Mouse (Mus musculus) thymus, adult 2 months (tissue): Measurements from ENCODE around the gene Ciart. TPM values are rescaled to one million over a fixed set of nuclear protein-coding genes. Genes with fewer than 3 reads are reported as not detected.

Experiments
- DNase-seq: peaks from one replicate; pipeline ENCODE4 v3.0.0; 2021
- H3K27ac ChIP-seq: fragments of 200-500 bp; 2 replicates; pipeline ENCODE4 v1.5.1; 2012; ENCODE audit warnings: low read length, control low read depth; ENCODE audit not compliant: control insufficient read depth, insufficient read depth
- H3K27me3 ChIP-seq: fragments of 200-500 bp; 2 replicates; pipeline ENCODE4 v1.6.1; 2012; ENCODE audit warnings: mild to moderate bottlenecking, low read length, moderate library complexity, mixed read lengths; ENCODE audit not compliant: control insufficient read depth, insufficient read depth
- H3K36me3 ChIP-seq: fragments of 200-500 bp; 2 replicates; pipeline ENCODE4 v1.6.1; 2012; ENCODE audit warnings: mild to moderate bottlenecking, low read length, moderate library complexity; ENCODE audit not compliant: control insufficient read depth, insufficient read depth
- H3K4me1 ChIP-seq: fragments of 200-500 bp; replicated peaks from 2 replicates; pipeline ENCODE4 v1.6.1; 2012; ENCODE audit warnings: low read length; ENCODE audit not compliant: control insufficient read depth, insufficient read depth
- H3K4me3 ChIP-seq: fragments of 200-500 bp; 2 replicates; pipeline ENCODE4 v1.5.1; 2012; ENCODE audit warnings: mild to moderate bottlenecking, low read length, control low read depth, moderate library complexity; ENCODE audit not compliant: control insufficient read depth, insufficient read depth
- CTCF ChIP-seq: fragments of 200-500 bp; IDR thresholded peaks from 2 replicates; pipeline ENCODE4 v1.5.1; 2012; ENCODE audit warnings: mild to moderate bottlenecking, control low read depth, low read length, moderate library complexity, borderline replicate concordance; ENCODE audit not compliant: control insufficient read depth, poor library complexity, insufficient read depth; ENCODE audit errors: extremely low read depth
- POLR2A ChIP-seq: fragments of 200-500 bp; IDR thresholded peaks from 2 replicates; pipeline ENCODE4 v1.6.1; 2012; ENCODE audit warnings: mild to moderate bottlenecking, low read length, control low read depth, moderate library complexity; ENCODE audit not compliant: control insufficient read depth, poor library complexity, insufficient read depth; ENCODE audit errors: extremely low read depth
- WGBS: fragments of 180-500 bp; shearing (Covaris S2); methylation state at CpG from one replicate; pipeline ENCODE4 v1.1.7; 2018; 5-methylcytosine and 5-hydroxymethylcytosine counted together
- polyA plus RNA-seq: library from polyadenylated mRNA; depleted of rRNA; stranded (reverse); fragments of >200 nt; gene quantifications from 2 replicates; pipeline ENCODE4 v1.2.3, GENCODE M21; 2012

The Ciart gene
- polyA plus RNA-seq, 1 experiment: 3.1 TPM

DNA sequence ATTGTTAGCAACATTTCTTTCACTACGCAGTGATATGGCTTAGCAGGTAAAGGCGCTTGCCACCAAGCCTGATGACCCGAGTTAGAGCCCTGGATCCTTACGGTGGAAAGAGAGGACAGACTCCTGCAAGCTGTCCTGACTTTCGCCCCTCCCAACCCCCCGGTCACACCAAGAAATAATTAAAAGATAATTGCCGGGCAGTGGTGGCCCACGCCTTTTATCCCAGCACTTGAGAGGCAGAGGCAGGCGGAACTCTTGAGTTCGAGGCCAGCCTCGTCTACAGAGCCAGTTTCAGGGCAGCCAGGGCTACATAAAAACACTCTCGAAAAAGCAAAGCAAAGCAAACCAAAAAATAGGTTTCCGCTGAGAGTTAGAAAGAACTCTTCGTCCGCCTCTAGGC lies 11.1 kb downstream of the Ciart start:
- TF ChIP-seq CTCF (no peak), POLR2A (no peak)
- WGBS: 9% methylated on average over 15 of the region's 15 CpGs
- Histone ChIP-seq H3K27ac (peak overlapping the region; percentile 39), H3K4me1 (peaks cover 6% of the 10 kb centered on the region), H3K27me3 (no peaks in the 10 kb centered on the region), H3K36me3 (peaks cover 9% of the 10 kb centered on the region), H3K4me3 (peak overlapping the region; percentile 62)
- DNase-seq: no peak

DNA sequence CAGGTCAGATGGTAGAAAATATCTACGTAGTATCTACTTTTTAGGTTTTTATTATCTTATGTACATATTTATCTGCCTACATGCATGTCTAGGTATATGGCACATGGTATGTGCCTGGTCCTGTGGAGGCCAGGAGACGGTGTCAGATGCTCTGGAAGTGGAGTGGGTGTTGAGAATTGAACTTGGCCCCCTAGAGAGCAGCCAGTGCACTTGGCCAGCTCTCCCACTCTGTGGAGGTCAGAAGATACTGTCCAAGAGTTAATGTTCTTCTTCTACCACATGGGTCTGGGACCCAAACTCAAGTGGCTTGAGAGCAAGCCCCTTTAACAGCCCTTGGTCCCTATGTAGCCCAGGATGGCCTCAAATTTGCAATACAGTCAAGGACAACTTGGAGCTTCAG lies 14.6 kb downstream of the Ciart start:
- WGBS: 97% methylated on average over 2 of the region's 2 CpGs
- no peak for DNase-seq
- TF ChIP-seq POLR2A (no peak), CTCF (no peak)
- Histone ChIP-seq H3K27ac (no peak overlapping the region), H3K4me1 (peaks cover 6% of the 10 kb centered on the region), H3K4me3 (no peak overlapping the region), H3K27me3 (no peaks in the 10 kb centered on the region), H3K36me3 (peaks cover 14% of the 10 kb centered on the region)

DNA sequence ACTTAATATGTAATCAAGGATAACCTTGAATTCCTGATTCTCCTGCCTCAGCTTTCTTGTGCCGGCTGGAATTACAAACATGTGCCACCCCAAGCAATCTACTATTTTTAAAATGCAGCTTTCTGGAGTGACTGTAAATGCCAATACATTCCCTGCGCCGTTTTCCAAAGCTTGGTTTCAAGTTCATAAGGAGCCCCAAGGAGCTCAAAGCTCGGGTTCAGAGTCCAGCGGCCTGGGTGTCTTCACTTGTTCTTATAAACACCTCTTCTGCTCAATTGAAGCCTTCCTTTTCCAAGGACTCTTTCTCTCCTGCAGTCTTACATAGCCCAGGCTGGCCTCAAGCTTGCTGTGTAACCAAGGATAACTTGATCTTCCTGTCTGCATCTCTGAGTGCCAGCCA lies 16.0 kb downstream of the Ciart start:
- no peak overlapping the region for H3K4me3 ChIP-seq
- peaks cover 14% of the 10 kb centered on the region for H3K36me3 ChIP-seq
- H3K4me1 ChIP-seq: 0 out of 2 replicates have a peak, but pooled peaks cover 3% of the 10 kb centered on the region
- TF ChIP-seq POLR2A (no peak), CTCF (no peak)
- no peaks in the 10 kb centered on the region for H3K27me3 ChIP-seq
- no peak for DNase-seq
- no peak overlapping the region for H3K27ac ChIP-seq
- 97% methylated on average over 5 of the region's 5 CpGs for WGBS

DNA sequence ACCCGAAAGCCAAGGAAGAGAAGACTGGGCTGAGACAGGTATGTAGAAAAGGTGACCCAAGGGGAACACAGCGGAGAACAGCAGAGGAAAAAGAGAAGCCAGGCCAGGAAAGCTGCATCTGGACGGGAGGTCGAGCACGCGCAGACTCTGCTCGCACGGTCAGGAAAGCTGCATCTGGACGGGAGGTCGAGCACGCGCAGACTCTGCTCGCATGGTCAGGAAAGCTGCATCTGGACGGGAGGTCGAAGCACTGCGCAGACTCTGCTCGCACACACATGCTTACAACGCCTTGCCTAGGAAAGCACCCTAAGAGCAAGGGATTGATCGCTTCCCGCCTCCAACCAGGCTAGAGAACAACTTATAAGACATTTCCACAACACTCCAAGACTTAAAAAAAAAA lies 16.5 kb downstream of the Ciart start:
- DNase-seq: no peak
- Histone ChIP-seq H3K4me3 (no peak overlapping the region), H3K27me3 (no peaks in the 10 kb centered on the region), H3K27ac (no peak overlapping the region), H3K4me1 (0 out of 2 replicates have a peak, but pooled peaks cover 3% of the 10 kb centered on the region), H3K36me3 (peaks cover 14% of the 10 kb centered on the region)
- no peak for TF ChIP-seq CTCF
- TF ChIP-seq POLR2A: no peak
- WGBS: 97% methylated on average over 20 of the region's 20 CpGs

DNA sequence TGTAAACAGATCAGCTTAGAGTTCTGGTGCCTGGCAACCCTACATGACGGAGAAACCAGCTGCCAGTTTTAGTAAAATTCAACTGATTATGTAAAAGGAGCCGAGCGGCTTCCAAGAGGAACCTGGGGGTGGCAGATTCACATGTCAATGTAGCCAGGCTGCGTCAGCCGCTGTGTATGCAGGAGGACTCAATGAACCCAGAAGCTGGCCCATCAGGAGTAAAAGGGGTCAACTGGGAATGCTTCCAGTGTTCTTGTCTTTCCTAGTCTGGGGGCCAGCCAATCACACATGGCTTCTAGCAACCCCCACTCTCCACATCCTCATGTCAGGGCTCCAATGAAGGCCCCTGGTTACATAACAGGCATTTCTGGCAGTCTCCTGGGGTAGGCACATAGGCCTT lies 17.0 kb downstream of the Ciart start:
- TF ChIP-seq POLR2A (no peak), CTCF (no peak)
- Histone ChIP-seq H3K36me3 (peaks cover 14% of the 10 kb centered on the region), H3K4me3 (no peak overlapping the region), H3K27ac (no peak overlapping the region), H3K27me3 (no peaks in the 10 kb centered on the region), H3K4me1 (no peaks in the 10 kb centered on the region)
- 93% methylated on average over 5 of the region's 5 CpGs for WGBS
- DNase-seq: no peak

DNA sequence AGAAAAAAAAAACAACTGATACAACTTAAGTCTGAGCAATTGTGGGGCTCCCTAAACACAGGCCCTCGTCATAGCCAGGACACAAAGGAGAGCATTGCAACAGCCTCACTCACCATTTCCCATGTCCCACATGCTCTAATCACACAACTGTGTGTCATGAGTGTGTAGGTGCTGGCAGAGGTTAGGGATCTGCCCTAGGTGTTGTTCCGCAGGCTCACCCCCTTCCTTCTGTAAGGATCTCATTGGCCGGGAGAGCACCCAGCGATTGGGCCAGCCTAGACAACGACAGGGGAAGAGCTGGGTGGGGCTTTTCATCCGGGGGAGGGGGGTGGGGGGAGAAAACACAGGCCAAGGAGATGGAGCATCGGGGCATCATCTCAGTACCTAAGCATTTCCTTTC lies 18.5 kb downstream of the Ciart start:
- Histone ChIP-seq H3K27ac (no peak overlapping the region), H3K4me3 (no peak overlapping the region), H3K4me1 (no peaks in the 10 kb centered on the region), H3K36me3 (peaks cover 10% of the 10 kb centered on the region), H3K27me3 (no peaks in the 10 kb centered on the region)
- 87% methylated on average over 7 of the region's 7 CpGs for WGBS
- TF ChIP-seq CTCF (no peak), POLR2A (no peak)
- DNase-seq: no peak

DNA sequence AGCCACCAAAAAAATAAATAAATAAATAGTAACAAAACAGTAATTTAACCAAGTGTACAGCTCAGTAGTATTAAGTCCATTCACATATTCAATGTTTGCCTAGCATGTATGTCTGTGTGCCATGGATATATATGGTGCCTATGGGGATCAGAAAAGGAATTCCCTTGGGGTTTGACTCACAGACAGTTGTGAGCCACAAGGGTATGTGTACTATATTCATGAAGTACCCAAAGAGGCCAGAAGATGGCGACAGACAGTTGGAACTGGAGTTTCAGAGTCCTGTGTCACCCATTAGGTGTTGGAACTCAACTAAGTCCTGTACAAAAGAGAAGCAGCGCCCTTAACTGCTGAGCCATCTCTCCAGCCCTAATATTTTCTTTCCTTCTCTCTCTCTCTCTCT lies 20.3 kb downstream of the Ciart start:
- Histone ChIP-seq H3K27me3 (no peaks in the 10 kb centered on the region), H3K4me3 (no peak overlapping the region), H3K4me1 (no peaks in the 10 kb centered on the region), H3K36me3 (peaks cover 5% of the 10 kb centered on the region; the same call in 1 of the 2 replicates), H3K27ac (no peak overlapping the region)
- WGBS: 36% methylated on average over 2 of the region's 2 CpGs
- DNase-seq: peak; percentile 85
- no peak for TF ChIP-seq CTCF
- no peak for TF ChIP-seq POLR2A
